In the genomic region with DNA sequence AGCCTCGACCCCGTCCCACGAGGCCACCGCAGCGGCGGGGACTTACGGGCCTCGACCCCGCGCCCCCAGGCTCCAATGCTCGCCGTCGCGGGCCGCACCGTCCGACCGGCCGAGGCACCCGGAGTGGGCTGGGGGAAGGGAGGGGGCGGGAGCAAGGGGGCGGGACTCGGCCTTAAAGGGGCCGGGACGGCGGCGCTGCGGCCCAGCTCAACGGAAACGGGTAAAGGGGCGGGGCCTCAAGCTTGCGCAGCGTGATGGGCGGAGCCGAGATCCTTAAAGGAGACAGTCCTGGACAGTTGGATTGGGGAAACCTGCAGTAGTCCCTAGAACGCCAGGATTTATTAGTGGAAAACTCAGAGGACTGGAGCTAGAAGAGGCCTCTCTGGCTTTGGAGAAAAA, we compare ENCODE assay signal across 1 mouse cellular context.
A peak's percentile ranks its signal among the peaks of the same experiment; 100 is the strongest.
TF ChIP-seq lines count a peak whose summit lies in the region.

A gene (minus strand): TSS at position 141 of the 399 bp plus-strand sequence.

TF ChIP-seq in CH12.LX, 34 proteins besides CTCF, POLR2A, EP300 and RAD21 (continued from another document):
- TF ChIP-seq MAFK (IDR thresholded peaks at IDR 0.05; ENCODE audit: insufficient replicate concordance, low read length) (no peak), MEF2A (IDR thresholded peaks at IDR 0.05; ENCODE audit: borderline replicate concordance, low read depth, low read length) (no peak), SMC3 (IDR thresholded peaks at IDR 0.05; ENCODE audit: low read depth, low read length) (no peak), MXI1 (IDR thresholded peaks at IDR 0.05; ENCODE audit: low read depth, low read length) (peak; percentile 56), NRF1 (IDR thresholded peaks at IDR 0.05; ENCODE audit: low read depth, low read length) (peak; percentile 66), CHD2 (IDR thresholded peaks at IDR 0.05; ENCODE audit: low read length) (peak; percentile 45; the same call in 1 of the 2 replicates), MYC (IDR thresholded peaks at IDR 0.05; ENCODE audit: low read depth, low read length) (no peak), MAZ (IDR thresholded peaks at IDR 0.05; ENCODE audit: low read depth, low read length) (0 out of 2 replicates have a peak, but pooled peaks have one; percentile 37)
